Mouse (Mus musculus) kidney, postnatal 0 days (tissue): ENCODE data around the gene Ghrl. TPM values are rescaled to one million over a fixed set of nuclear protein-coding genes. Genes with fewer than 3 reads are reported as not detected.

Experiments used
- ATAC-seq: fragments of 200-750 bp; cut with Nextera tagmentation; replicated peaks from 2 replicates; pipeline ENCODE4 v1.8.0; 2017; ENCODE audit warnings: low read depth, moderate number of reproducible peaks, moderate TSS enrichment, moderate library complexity; ENCODE audit not compliant: low FRiP score
- DNase-seq: peaks from one replicate; pipeline ENCODE4 v3.0.0-alpha.2; 2016; ENCODE audit warnings: low spot score
- H3K27ac ChIP-seq: fragments of 300-500 bp; sonication (generic); 2 replicates; pipeline ENCODE4 v1.5.1; 2014; ENCODE audit warnings: mild to moderate bottlenecking
- H3K27me3 ChIP-seq: fragments of 300-500 bp; sonication (generic); 2 replicates; pipeline ENCODE4 v1.6.1; 2014; ENCODE audit warnings: low read length, mixed read lengths; ENCODE audit not compliant: insufficient read depth
- H3K36me3 ChIP-seq: fragments of 300-500 bp; sonication (generic); 2 replicates; pipeline ENCODE4 v1.6.1; 2014; ENCODE audit warnings: low read length, mixed read lengths; ENCODE audit not compliant: insufficient read depth
- H3K4me1 ChIP-seq: fragments of 300-500 bp; sonication (generic); replicated peaks from 2 replicates; pipeline ENCODE4 v1.6.1; 2014; ENCODE audit warnings: antibody characterized with exemption, low read length, mixed read lengths; ENCODE audit not compliant: insufficient read depth
- H3K4me2 ChIP-seq: fragments of 300-500 bp; sonication (generic); 2 replicates; pipeline ENCODE4 v1.6.1; 2014; ENCODE audit warnings: mild to moderate bottlenecking, low read length, moderate library complexity, mixed read lengths
- H3K4me3 ChIP-seq: fragments of 300-500 bp; sonication (generic); replicated peaks from 2 replicates; pipeline ENCODE4 v1.5.1; 2014; ENCODE audit warnings: low read depth, low read length
- H3K9ac ChIP-seq: fragments of 300-500 bp; sonication (generic); 2 replicates; pipeline ENCODE4 v1.6.1; 2014; ENCODE audit warnings: low read depth, low read length
- H3K9me3 ChIP-seq: fragments of 300-500 bp; sonication (generic); replicated peaks from 2 replicates; pipeline ENCODE4 v1.6.1; 2016; ENCODE audit warnings: low read length, inconsistent platforms, mixed read lengths
- CTCF ChIP-seq: IDR thresholded peaks from 2 replicates; pipeline ENCODE4 v1.5.1; 2016; ENCODE audit warnings: antibody characterized with exemption, low read depth, mild to moderate bottlenecking, moderate library complexity
- WGBS: fragments of 180-500 bp; shearing (Covaris S2); extraction: QIAGEN DNeasy Blood & Tissue Kit; methylation state at CpG from one replicate; pipeline ENCODE4 v1.1.7; 2014; 5-methylcytosine and 5-hydroxymethylcytosine counted together
- polyA plus RNA-seq: library from polyadenylated mRNA; unstranded; fragments of >200 nt; fragmentation: Nextera tagmentation; extraction: Ambion mirVana; gene quantifications from 2 replicates; pipeline ENCODE4 v1.2.1, GENCODE M21; 2015

The Ghrl gene
- polyA plus RNA-seq, 1 experiment from 2014 or later, result not detected

- no peak for TF ChIP-seq CTCF
- H3K9me3 ChIP-seq, result no peaks in the 10 kb centered on the region
- WGBS, result under 1% methylated on average over 80 of the region's 113 CpGs
- DNase-seq (peak; percentile 36), ATAC-seq (peak; percentile 55)
- peak overlapping the region; percentile 86 for H3K9ac ChIP-seq
- H3K4me1 ChIP-seq, result peaks cover 16% of the 10 kb centered on the region
- peak overlapping the region; percentile 93 for H3K27ac ChIP-seq
- H3K27me3 ChIP-seq, result no peaks in the 10 kb centered on the region
- H3K4me2 ChIP-seq, result peak overlapping the region; percentile 98
- H3K4me3 ChIP-seq, result peak overlapping the region; percentile 88
- H3K36me3 ChIP-seq, result peaks cover 10% of the 10 kb centered on the region; the same call in 1 of the 2 replicates
Measured at GRCm38 (mm10) chr6:113697222-113698205, 22.2 kb downstream of the Ghrl start.

- Histone ChIP-seq H3K27ac (peak within 1 kb of the TSS; percentile 93), H3K9me3 (no peaks in the 10 kb centered on the region), H3K4me3 (peak within 1 kb of the TSS; percentile 88), H3K9ac (peak within 1 kb of the TSS; percentile 86), H3K4me1 (peaks cover 16% of the 10 kb centered on the region), H3K4me2 (peak within 1 kb of the TSS; percentile 98), H3K27me3 (no peaks in the 10 kb centered on the region), H3K36me3 (0 out of 2 replicates have a peak, but pooled peaks cover 3% of the 10 kb centered on the region)
- ATAC-seq, result peak; percentile 99
- peak; percentile 99 for DNase-seq
- under 1% methylated on average over 55 of the region's 58 CpGs for WGBS
- TF ChIP-seq CTCF, result peak; percentile 29; the same call in 1 of the 2 replicates
Measured at GRCm38 (mm10) chr6:113696582-113697221, 23.0 kb downstream of the Ghrl start, which contains the start of gene Tatdn2. TSS of gene Tatdn2 (plus strand) at chr6:113697050.

GRCm38 (mm10) chr6:113695766-113696355, 23.8 kb downstream of the Ghrl start:
- ATAC-seq (no peak), DNase-seq (no peak)
- H3K9me3 ChIP-seq, result no peaks in the 10 kb centered on the region
- no peak overlapping the region for H3K4me3 ChIP-seq
- peaks cover 18% of the 10 kb centered on the region for H3K4me1 ChIP-seq
- H3K9ac ChIP-seq, result no peak overlapping the region
- TF ChIP-seq CTCF, result no peak
- WGBS, result 47% methylated on average over 4 of the region's 4 CpGs
- peak overlapping the region; percentile 68 for H3K27ac ChIP-seq
- H3K27me3 ChIP-seq, result no peaks in the 10 kb centered on the region
- H3K36me3 ChIP-seq, result 0 out of 2 replicates have a peak, but pooled peaks cover 3% of the 10 kb centered on the region
- peak overlapping the region; percentile 98 for H3K4me2 ChIP-seq

GRCm38 (mm10) chr6:113695203-113695602, 24.5 kb downstream of the Ghrl start:
- H3K4me3 ChIP-seq, result no peak overlapping the region
- DNase-seq (no peak), ATAC-seq (no peak)
- H3K4me1 ChIP-seq, result peaks cover 23% of the 10 kb centered on the region
- H3K9ac ChIP-seq, result no peak overlapping the region
- no peak overlapping the region for H3K27ac ChIP-seq
- no peak for TF ChIP-seq CTCF
- 0 out of 2 replicates have a peak, but pooled peaks cover 3% of the 10 kb centered on the region for H3K36me3 ChIP-seq
- H3K27me3 ChIP-seq, result no peaks in the 10 kb centered on the region
- no peaks in the 10 kb centered on the region for H3K9me3 ChIP-seq
- WGBS, result 59% methylated on average over 1 of the region's 1 CpGs
- H3K4me2 ChIP-seq, result no peak overlapping the region

GRCm38 (mm10) chr6:113693377-113693776, 26.3 kb downstream of the Ghrl start:
- Histone ChIP-seq H3K4me3 (no peak overlapping the region), H3K4me2 (no peak overlapping the region), H3K36me3 (no peaks in the 10 kb centered on the region), H3K27ac (no peak overlapping the region), H3K4me1 (peaks cover 23% of the 10 kb centered on the region), H3K9ac (no peak overlapping the region), H3K9me3 (no peaks in the 10 kb centered on the region), H3K27me3 (no peaks in the 10 kb centered on the region)
- 86% methylated on average over 5 of the region's 5 CpGs for WGBS
- DNase-seq (no peak), ATAC-seq (no peak)
- TF ChIP-seq CTCF, result no peak

GRCm38 (mm10) chr6:113692661-113693133, 27.0 kb downstream of the Ghrl start:
- no peak for DNase-seq
- TF ChIP-seq CTCF, result no peak
- H3K4me3 ChIP-seq, result no peak overlapping the region
- H3K27ac ChIP-seq, result no peak overlapping the region
- ATAC-seq, result no peak
- H3K4me2 ChIP-seq, result no peak overlapping the region
- whole genome bisulfite sequencing, result 76% methylated on average over 5 of the region's 5 CpGs
- no peak overlapping the region for H3K9ac ChIP-seq
- no peaks in the 10 kb centered on the region for H3K9me3 ChIP-seq
- no peaks in the 10 kb centered on the region for H3K36me3 ChIP-seq
- H3K4me1 ChIP-seq, result peaks cover 18% of the 10 kb centered on the region
- H3K27me3 ChIP-seq, result no peaks in the 10 kb centered on the region
